Mouse (Mus musculus): Measurements from ENCODE around the gene Vps13a. TPM values are rescaled to one million over a fixed set of nuclear protein-coding genes. Genes with fewer than 3 reads are reported as not detected.

Vps13a gene
- polyA plus RNA-seq, 1 experiment, result 2.9 TPM

DNA sequence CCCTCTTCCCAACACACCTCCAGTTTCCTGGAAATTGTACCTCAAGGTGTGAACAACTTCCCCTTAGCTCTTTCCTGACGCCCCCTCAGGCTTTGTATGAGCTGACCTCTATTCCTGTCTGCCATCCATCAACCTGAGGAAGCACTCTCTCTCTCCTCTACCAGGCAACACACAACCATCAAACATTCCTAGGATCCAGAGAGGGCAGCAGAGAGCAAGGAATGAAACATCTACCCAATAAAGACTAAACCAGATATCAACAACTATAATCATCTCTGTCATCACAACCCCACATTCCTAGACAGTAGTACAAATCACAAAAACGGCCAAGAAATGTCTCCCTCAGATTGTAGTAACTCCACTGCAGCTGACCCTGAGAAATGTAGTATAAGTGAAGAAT lies 52.0 kb downstream of the Vps13a start:
- Histone ChIP-seq H3K4me1 (ENCODE audit: control insufficient read depth, insufficient read depth, insufficient read length) (no peaks in the 10 kb centered on the region), H3K27ac (ENCODE audit: insufficient read depth, low read length) (no peak overlapping the region), H3K4me3 (ENCODE audit: extremely low read depth, insufficient read depth, insufficient read length) (no peak overlapping the region), H3K27me3 (ENCODE audit: control insufficient read depth, insufficient read depth, low read length) (no peaks in the 10 kb centered on the region), H3K36me3 (ENCODE audit: control insufficient read depth, insufficient read depth, low read length) (peaks cover 8% of the 10 kb centered on the region)
- WGBS, result 77% methylated on average over 2 of the region's 2 CpGs
- no peak for DNase-seq (ENCODE audit: low read depth in 1 of 2, low spot score in 2 of 2)
- TF ChIP-seq POLR2A (IDR thresholded peaks at IDR 0.05; ENCODE audit: low read depth, low read length) (no peak), CTCF (IDR thresholded peaks at IDR 0.05; ENCODE audit: extremely low read depth, insufficient read depth, insufficient read length, insufficient replicate concordance) (no peak)

DNA sequence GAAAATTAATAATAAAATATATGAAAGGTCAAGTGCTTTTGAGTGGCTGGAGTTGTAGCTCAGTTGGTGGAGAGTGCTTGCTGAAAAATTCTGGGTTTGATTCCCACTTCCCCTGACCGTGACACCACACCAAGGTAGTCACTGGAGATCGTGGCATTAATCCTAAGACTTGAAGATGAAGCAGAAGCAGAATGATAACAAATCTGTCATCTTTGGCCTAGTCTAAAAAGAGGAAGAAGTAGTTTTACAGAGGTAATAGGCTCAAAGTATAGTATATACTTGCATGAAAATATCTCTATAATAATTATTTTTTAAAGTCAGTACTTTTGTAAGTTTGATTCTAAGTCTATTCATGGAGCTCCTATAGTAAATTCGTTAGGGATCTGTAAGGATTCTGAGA lies 65.5 kb downstream of the Vps13a start:
- TF ChIP-seq CTCF (IDR thresholded peaks at IDR 0.05; ENCODE audit: extremely low read depth, insufficient read depth, insufficient read length, insufficient replicate concordance), result no peak
- TF ChIP-seq POLR2A (IDR thresholded peaks at IDR 0.05; ENCODE audit: low read depth, low read length), result no peak
- Histone ChIP-seq H3K4me3 (ENCODE audit: extremely low read depth, insufficient read depth, insufficient read length) (no peak overlapping the region), H3K27me3 (ENCODE audit: control insufficient read depth, insufficient read depth, low read length) (no peaks in the 10 kb centered on the region), H3K4me1 (ENCODE audit: control insufficient read depth, insufficient read depth, insufficient read length) (no peaks in the 10 kb centered on the region), H3K36me3 (ENCODE audit: control insufficient read depth, insufficient read depth, low read length) (peaks cover 6% of the 10 kb centered on the region; the same call in 1 of the 2 replicates), H3K27ac (ENCODE audit: insufficient read depth, low read length) (no peak overlapping the region)
- no peak for DNase-seq (ENCODE audit: low read depth in 1 of 2, low spot score in 2 of 2)
- 89% methylated on average over 3 of the region's 3 CpGs for WGBS

DNA sequence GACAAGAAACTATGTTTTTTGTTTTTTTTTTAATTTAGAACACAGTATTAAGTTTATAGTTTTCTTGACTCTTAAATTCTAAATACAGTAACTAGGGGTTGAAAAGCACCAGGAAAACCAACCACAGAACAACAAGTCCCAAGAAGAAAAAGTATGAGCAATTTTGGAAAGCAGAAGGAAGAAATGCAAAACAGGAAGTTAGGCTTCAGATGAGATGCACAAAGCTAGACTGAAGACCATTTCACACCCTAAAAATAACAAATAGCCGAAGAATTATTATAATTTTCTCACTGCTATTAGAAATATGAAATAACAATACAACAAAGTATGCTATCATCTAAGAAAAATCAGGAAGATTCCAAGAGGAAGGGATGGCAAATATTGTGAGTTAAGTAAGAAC lies 78.9 kb downstream of the Vps13a start:
- H3K27ac ChIP-seq (ENCODE audit: insufficient read depth, low read length), result no peak overlapping the region
- 35% methylated on average over 1 of the region's 1 CpGs for WGBS

DNA sequence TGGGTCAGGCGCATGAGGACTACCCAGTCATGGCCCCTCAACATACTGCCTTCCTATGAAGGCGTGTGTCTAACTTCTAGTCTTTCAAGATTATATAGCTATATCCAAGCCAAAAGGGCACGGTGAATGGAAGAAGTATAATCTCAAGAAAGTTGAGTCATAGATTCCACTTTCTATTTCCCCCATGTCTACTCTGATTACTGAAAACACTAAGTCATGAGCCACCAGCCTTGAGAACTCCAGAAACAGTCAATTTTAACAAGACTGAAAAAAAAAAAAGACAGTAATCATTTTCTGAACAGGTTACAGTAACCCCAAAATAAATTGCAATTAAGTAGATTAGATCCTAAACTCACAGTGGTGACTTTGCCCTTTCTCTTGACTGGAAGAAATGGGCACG lies 95.8 kb downstream of the Vps13a start:
- DNase-seq (ENCODE audit: low read depth in 1 of 2, low spot score in 2 of 2), result no peak
- Histone ChIP-seq H3K4me3 (ENCODE audit: extremely low read depth, insufficient read depth, insufficient read length) (no peak overlapping the region), H3K27ac (ENCODE audit: insufficient read depth, low read length) (no peak overlapping the region), H3K36me3 (ENCODE audit: control insufficient read depth, insufficient read depth, low read length) (peaks cover 18% of the 10 kb centered on the region), H3K27me3 (ENCODE audit: control insufficient read depth, insufficient read depth, low read length) (no peaks in the 10 kb centered on the region), H3K4me1 (ENCODE audit: control insufficient read depth, insufficient read depth, insufficient read length) (no peaks in the 10 kb centered on the region)
- 97% methylated on average over 4 of the region's 4 CpGs for WGBS
- TF ChIP-seq CTCF (IDR thresholded peaks at IDR 0.05; ENCODE audit: extremely low read depth, insufficient read depth, insufficient read length, insufficient replicate concordance) (no peak), POLR2A (IDR thresholded peaks at IDR 0.05; ENCODE audit: low read depth, low read length) (no peak)

More for the DNA sequence above, 78.9 kb downstream of the Vps13a start:
- DNase-seq (ENCODE audit: low read depth in 1 of 2, low spot score in 2 of 2), result no peak
- no peaks in the 10 kb centered on the region for H3K4me1 ChIP-seq (ENCODE audit: control insufficient read depth, insufficient read depth, insufficient read length)
- no peak overlapping the region for H3K4me3 ChIP-seq (ENCODE audit: extremely low read depth, insufficient read depth, insufficient read length)
- TF ChIP-seq CTCF (IDR thresholded peaks at IDR 0.05; ENCODE audit: extremely low read depth, insufficient read depth, insufficient read length, insufficient replicate concordance) (no peak), POLR2A (IDR thresholded peaks at IDR 0.05; ENCODE audit: low read depth, low read length) (no peak)
- H3K27me3 ChIP-seq (ENCODE audit: control insufficient read depth, insufficient read depth, low read length), result no peaks in the 10 kb centered on the region
- no peaks in the 10 kb centered on the region; the same call in 1 of the 2 replicates for H3K36me3 ChIP-seq (ENCODE audit: control insufficient read depth, insufficient read depth, low read length)

DNA sequence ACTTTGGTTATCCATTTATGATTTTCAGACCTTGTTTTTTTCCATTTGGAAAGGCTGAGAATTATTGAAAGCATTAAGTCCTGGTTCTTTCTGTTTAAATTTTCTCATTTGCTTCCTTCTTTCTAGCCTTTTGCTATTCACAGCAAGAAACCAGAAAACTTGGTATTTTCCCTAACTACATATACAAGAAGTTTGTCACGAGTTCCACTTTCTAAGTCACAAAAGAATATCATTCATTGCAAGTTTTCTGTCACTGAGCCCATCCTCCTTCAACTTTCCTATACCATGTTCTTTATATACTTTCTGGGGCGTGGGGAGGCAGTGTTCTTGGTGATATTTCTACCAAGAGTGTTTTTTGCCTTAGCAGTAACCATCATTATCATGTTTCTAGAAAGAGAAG lies 96.5 kb downstream of the Vps13a start:
- Histone ChIP-seq H3K27ac (ENCODE audit: insufficient read depth, low read length) (no peak overlapping the region), H3K36me3 (ENCODE audit: control insufficient read depth, insufficient read depth, low read length) (peaks cover 18% of the 10 kb centered on the region), H3K27me3 (ENCODE audit: control insufficient read depth, insufficient read depth, low read length) (no peaks in the 10 kb centered on the region), H3K4me3 (ENCODE audit: extremely low read depth, insufficient read depth, insufficient read length) (no peak overlapping the region), H3K4me1 (ENCODE audit: control insufficient read depth, insufficient read depth, insufficient read length) (no peaks in the 10 kb centered on the region)
- no peak for TF ChIP-seq CTCF (IDR thresholded peaks at IDR 0.05; ENCODE audit: extremely low read depth, insufficient read depth, insufficient read length, insufficient replicate concordance)
- no peak for TF ChIP-seq POLR2A (IDR thresholded peaks at IDR 0.05; ENCODE audit: low read depth, low read length)
- 90% methylated on average over 2 of the region's 2 CpGs for WGBS
- DNase-seq (ENCODE audit: low read depth in 1 of 2, low spot score in 2 of 2), result no peak

DNA sequence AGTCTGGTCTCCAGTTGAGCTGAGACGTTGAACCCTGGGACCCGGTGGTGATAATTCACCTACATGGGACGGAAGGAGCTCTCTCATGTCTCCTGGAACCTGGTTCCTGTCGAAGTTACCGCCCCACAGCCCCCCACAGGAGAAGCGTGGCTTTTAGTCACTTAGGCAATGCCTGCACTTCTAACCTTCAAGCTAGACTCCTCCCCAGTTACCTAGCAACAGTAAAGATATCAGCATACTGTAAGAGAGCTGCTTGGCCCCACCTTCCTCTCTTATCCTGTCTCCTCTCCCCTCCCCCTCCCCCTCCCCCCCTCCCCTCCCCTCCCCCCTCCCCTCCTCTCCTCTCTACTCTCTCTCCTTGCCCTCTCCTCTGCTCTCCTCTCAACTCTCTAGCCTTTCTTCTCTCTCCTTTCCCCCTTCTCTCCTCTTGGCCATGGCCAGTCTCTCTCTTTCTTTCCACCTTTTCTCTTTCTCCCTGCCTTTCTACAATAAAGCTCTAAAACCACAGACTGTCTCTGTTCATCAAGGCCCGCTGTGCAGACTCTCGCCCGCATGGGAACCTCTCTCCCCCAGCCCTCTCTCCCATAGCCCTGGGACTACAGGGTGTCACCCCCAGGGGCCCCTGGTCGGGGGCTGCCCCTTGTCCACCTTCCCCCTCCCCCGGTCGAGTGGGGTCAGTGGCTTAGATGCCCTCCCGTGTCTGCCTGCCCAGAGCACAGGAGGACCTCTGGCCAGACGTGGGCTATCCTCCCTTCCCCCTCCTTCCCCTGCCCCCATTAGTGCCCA lies 154.9 kb downstream of the Vps13a start:
- no peak for TF ChIP-seq POLR2A (IDR thresholded peaks at IDR 0.05; ENCODE audit: low read depth, low read length)
- TF ChIP-seq CTCF (IDR thresholded peaks at IDR 0.05; ENCODE audit: extremely low read depth, insufficient read depth, insufficient read length, insufficient replicate concordance), result no peak
- Histone ChIP-seq H3K36me3 (ENCODE audit: control insufficient read depth, insufficient read depth, low read length) (0 out of 2 replicates have a peak, but pooled peaks cover 1% of the 10 kb centered on the region), H3K4me1 (ENCODE audit: control insufficient read depth, insufficient read depth, insufficient read length) (no peaks in the 10 kb centered on the region), H3K27ac (ENCODE audit: insufficient read depth, low read length) (no peak overlapping the region), H3K27me3 (ENCODE audit: control insufficient read depth, insufficient read depth, low read length) (no peaks in the 10 kb centered on the region), H3K4me3 (ENCODE audit: extremely low read depth, insufficient read depth, insufficient read length) (no peak overlapping the region)
- WGBS, result 68% methylated on average over 14 of the region's 14 CpGs
- no peak for DNase-seq (ENCODE audit: low read depth in 1 of 2, low spot score in 2 of 2)

DNA sequence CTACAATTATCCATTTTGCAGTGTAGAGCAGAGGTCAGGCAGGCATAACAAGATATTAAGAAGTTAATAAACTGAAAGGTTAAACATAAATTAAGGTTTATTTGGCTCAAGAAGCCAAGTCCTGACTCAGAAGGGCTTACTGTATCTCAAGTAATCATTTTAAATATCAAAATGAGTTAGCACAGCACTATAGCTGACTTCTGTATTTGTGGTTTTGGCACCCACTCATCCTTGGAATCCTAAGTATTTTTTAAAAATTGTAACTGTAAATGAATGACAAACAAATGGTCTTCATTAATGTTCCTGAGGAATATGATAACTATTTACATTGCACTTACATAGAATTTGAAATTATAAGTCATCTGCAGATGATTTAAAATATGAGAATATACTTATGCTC lies 155.7 kb downstream of the Vps13a start:
- no peak overlapping the region for H3K4me3 ChIP-seq (ENCODE audit: extremely low read depth, insufficient read depth, insufficient read length)
- 0 out of 2 replicates have a peak, but pooled peaks cover under 1% of the 10 kb centered on the region for H3K36me3 ChIP-seq (ENCODE audit: control insufficient read depth, insufficient read depth, low read length)
- H3K4me1 ChIP-seq (ENCODE audit: control insufficient read depth, insufficient read depth, insufficient read length), result no peaks in the 10 kb centered on the region
- no peak for TF ChIP-seq CTCF (IDR thresholded peaks at IDR 0.05; ENCODE audit: extremely low read depth, insufficient read depth, insufficient read length, insufficient replicate concordance)
- TF ChIP-seq POLR2A (IDR thresholded peaks at IDR 0.05; ENCODE audit: low read depth, low read length), result no peak
- no peak overlapping the region for H3K27ac ChIP-seq (ENCODE audit: insufficient read depth, low read length)
- H3K27me3 ChIP-seq (ENCODE audit: control insufficient read depth, insufficient read depth, low read length), result no peaks in the 10 kb centered on the region
- no peak for DNase-seq (ENCODE audit: low read depth in 1 of 2, low spot score in 2 of 2)

Measured in spleen, adult 2 months (tissue).